In the genomic region with DNA sequence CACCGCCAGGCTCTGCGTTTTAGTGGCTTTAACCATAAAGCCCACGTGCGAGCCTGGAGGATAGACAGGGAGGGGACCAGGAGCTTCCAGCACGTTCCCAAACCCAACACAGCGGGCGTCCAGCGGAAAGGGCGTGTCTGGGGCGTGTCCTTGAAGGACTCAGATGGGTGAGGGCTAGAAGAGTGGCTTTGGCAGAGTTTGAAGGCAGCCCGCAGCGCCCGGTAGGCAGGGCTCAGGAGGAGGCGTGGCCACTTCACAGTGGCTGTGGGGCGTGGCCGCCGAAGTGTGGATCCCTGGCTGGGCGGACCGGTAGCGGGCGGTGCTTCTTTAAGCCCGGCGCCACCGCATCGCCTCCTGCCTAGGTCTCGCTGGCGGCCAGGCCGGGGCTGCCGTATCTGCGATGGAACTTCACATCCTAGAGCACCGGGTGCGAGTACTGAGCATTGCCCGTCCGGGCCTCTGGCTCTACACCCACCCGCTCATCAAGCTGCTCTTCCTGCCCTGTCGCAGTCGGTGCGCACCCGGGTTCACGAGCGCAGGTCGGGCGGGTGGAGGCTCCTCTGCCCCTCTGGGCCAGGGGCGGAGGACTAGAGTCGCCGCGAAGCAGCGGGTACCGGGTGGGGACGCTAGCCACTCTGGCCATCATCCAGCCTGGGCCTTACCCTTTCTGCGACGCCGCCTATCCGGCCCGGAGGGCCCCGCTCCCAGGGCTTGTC, we compare ENCODE assay signal across 7 mouse cellular contexts. TPM values are rescaled to one million over a fixed set of nuclear protein-coding genes. Genes with fewer than 3 reads are reported as not detected.
DNase-seq lines count a peak whose midpoint lies in the region; ATAC-seq lines count a peak whose summit lies in the region.

A gene (plus strand): TSS at position 312 of the 716 bp plus-strand sequence.

- ATAC-seq in intestine, embryonic 15.5 days: peak; percentile 91
- ATAC-seq in limb, embryonic 11.5 days (ENCODE audit: insufficient number of reproducible peaks, low FRiP score, low TSS enrichment, low read depth): peak; percentile 80
- peak; percentile 57 for ATAC-seq in midbrain, embryonic 13.5 days

- H3K4me2 ChIP-seq in intestine, embryonic 15.5 days (replicated peaks): peak within 1 kb of the TSS; percentile 98
- H3K4me2 ChIP-seq in limb, embryonic 11.5 days (ENCODE audit: low read depth, severe bottlenecking): peak within 1 kb of the TSS; percentile 84
- peak within 1 kb of the TSS; percentile 76 for H3K4me2 ChIP-seq in midbrain, embryonic 13.5 days (replicated peaks)

- H3K27ac ChIP-seq in intestine, embryonic 15.5 days: no peak within 1 kb of the TSS
- no peak within 1 kb of the TSS for H3K27ac ChIP-seq in limb, embryonic 11.5 days (replicated peaks; ENCODE audit: low read depth, low read length)
- H3K27ac ChIP-seq in midbrain, embryonic 13.5 days: no peak within 1 kb of the TSS

- peak within 1 kb of the TSS; percentile 59 for H3K9ac ChIP-seq in intestine, embryonic 15.5 days
- peak within 1 kb of the TSS; percentile 13; the same call in 1 of the 2 replicates for H3K9ac ChIP-seq in limb, embryonic 11.5 days (ENCODE audit: low read length)
- peak within 1 kb of the TSS; percentile 55 for H3K9ac ChIP-seq in midbrain, embryonic 13.5 days (replicated peaks)

- peaks cover 7% of the 10 kb centered on the region for H3K4me1 ChIP-seq in intestine, embryonic 15.5 days (replicated peaks)
- H3K4me1 ChIP-seq in limb, embryonic 11.5 days (ENCODE audit: control insufficient read depth, insufficient read depth, low read length): no peaks in the 10 kb centered on the region
- peaks cover 9% of the 10 kb centered on the region for H3K4me1 ChIP-seq in midbrain, embryonic 13.5 days (replicated peaks)

- no peaks in the 10 kb centered on the region; the same call in 1 of the 2 replicates for H3K27me3 ChIP-seq in intestine, embryonic 15.5 days (replicated peaks)
- peaks cover 9% of the 10 kb centered on the region for H3K27me3 ChIP-seq in limb, embryonic 11.5 days (ENCODE audit: control insufficient read depth, insufficient read depth, low read length)
- peaks cover 33% of the 10 kb centered on the region for H3K27me3 ChIP-seq in midbrain, embryonic 13.5 days

- H3K36me3 ChIP-seq in intestine, embryonic 15.5 days: peaks cover 11% of the 10 kb centered on the region; the same call in 1 of the 2 replicates
- no peaks in the 10 kb centered on the region; the same call in 1 of the 2 replicates for H3K36me3 ChIP-seq in limb, embryonic 11.5 days (ENCODE audit: control insufficient read depth, insufficient read depth, low read length)
- peaks cover 32% of the 10 kb centered on the region for H3K36me3 ChIP-seq in midbrain, embryonic 13.5 days

- WGBS in intestine, embryonic 15.5 days: under 1% methylated on average over 56 of the region's 56 CpGs
- 2% methylated on average over 56 of the region's 56 CpGs for WGBS in limb, embryonic 11.5 days
- 2% methylated on average over 56 of the region's 56 CpGs for WGBS in midbrain, embryonic 13.5 days

- intact Hi-C loops in gastrocnemius, postnatal 36 days (cut with DNase I): loop anchor here (1.0 to 5.0 kb wide), 2 partner anchors 36 to 83 kb away; a partner anchor contains a TSS

- DNase-seq in adrenal gland, adult 8-10 months: peak; percentile 94
- DNase-seq in embryo, embryonic 9.5 days (ENCODE audit: extremely low spot score): peak; percentile 87
- peak; percentile 83 to 88 for DNase-seq in gastrocnemius, postnatal 36 days
- peak; percentile 82 for DNase-seq in limb, embryonic 11.5 days (ENCODE audit: low spot score)
- peak; percentile 87 for DNase-seq in spleen, adult 12 weeks (ENCODE audit: low spot score)

- no peaks in the 10 kb centered on the region for H3K9me3 ChIP-seq in intestine, embryonic 15.5 days
- no peaks in the 10 kb centered on the region for H3K9me3 ChIP-seq in limb, embryonic 11.5 days (ENCODE audit: control insufficient read depth, low read length)
- H3K9me3 ChIP-seq in midbrain, embryonic 13.5 days: peaks cover 4% of the 10 kb centered on the region

- peak within 1 kb of the TSS; percentile 54 for H3K4me3 ChIP-seq in intestine, embryonic 15.5 days (replicated peaks)
- peak within 1 kb of the TSS; percentile 43 for H3K4me3 ChIP-seq in limb, embryonic 11.5 days (ENCODE audit: low read depth, low read length)
- H3K4me3 ChIP-seq in midbrain, embryonic 13.5 days (replicated peaks): peak within 1 kb of the TSS; percentile 45

RNA-seq across cellular contexts. Expression of the gene that starts here (rescaled TPM):
- total RNA-seq in adrenal gland, adult 8-10 months (2022): 1 to 10 TPM; 3.1 to 6.1 (median 4.2) TPM
- 1 to 10 TPM; 2.2 to 3.0 TPM for total RNA-seq in gastrocnemius, postnatal 36 days (2021)
- polyA plus RNA-seq in intestine, embryonic 15.5 days (2015; fragmentation: Nextera tagmentation; extraction: Ambion mirVana): 3.1 and 4.5 TPM in 2 replicates
- 1.1 and 1.5 TPM in 2 replicates for polyA plus RNA-seq in limb, embryonic 11.5 days (2014; fragmentation: Nextera tagmentation; extraction: Ambion mirVana)
- 1.5 and 1.6 TPM in 2 replicates for polyA plus RNA-seq in midbrain, embryonic 13.5 days (2015; fragmentation: Nextera tagmentation; extraction: Ambion mirVana)
